Comparison of ENCODE assay signal across 8 mouse cellular contexts in the genomic region with DNA sequence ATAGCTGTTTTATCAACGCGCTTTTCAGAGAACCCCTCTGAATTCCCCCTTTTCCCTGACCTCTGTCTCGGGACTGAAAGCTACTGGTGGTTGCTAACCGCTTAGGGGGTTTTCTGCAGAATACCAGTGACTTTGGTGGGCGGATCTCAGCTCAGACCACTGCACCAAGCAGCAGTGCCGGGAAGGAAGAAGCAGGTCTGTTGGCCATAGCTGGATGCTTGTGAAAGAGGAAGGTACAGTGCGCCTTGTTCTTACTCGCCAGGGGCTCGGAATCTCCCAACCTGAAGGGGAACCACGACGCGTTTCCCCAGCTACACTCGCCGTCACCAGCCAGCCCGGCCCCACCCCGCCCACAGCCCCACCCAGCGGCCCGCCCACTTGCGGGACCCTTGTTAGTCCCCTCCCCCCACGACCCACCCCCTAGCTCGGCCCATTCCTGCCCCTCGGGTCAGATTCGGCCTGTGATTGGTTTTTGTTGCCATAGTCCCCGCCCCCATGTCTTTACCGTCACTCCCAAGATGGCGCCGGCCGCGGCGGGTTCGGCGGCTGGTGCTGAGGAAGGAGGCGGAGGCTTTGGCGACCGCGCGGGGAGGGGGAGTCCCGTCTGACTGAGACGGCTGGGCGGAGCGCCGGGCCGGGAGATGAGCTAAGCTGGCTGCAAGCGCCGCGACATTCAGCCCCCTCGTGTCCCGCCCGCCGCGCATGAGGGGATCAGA. TPM values are rescaled to one million over a fixed set of nuclear protein-coding genes. Genes with fewer than 3 reads are reported as not detected.
DNase-seq lines count a peak whose midpoint lies in the region; ATAC-seq and TF ChIP-seq lines count a peak whose summit lies in the region.

A gene (plus strand): TSS at position 519 of the 716 bp plus-strand sequence.

- peak within 1 kb of the TSS; percentile 63 for H3K4me2 ChIP-seq in forebrain, postnatal 0 days (ENCODE audit: low read depth)
- peak within 1 kb of the TSS; percentile 87 for H3K4me2 ChIP-seq in lung, embryonic 15.5 days

- DNase-seq in MEL (ENCODE audit: low read depth, low spot score) = peak; percentile 99
- DNase-seq in cerebellum, adult 2 months = peak; percentile 98 to 99
- DNase-seq in forebrain, postnatal 0 days = peak; percentile 99
- DNase-seq in heart, postnatal 4 days = peak; percentile 98
- DNase-seq in layer of hippocampus, adult 8-10 months (ENCODE audit: low spot score in 2 of 2) = peak; percentile 98
- DNase-seq in ovary, adult 18-20 months (ENCODE audit: low spot score) = peak; percentile 98
- peak; percentile 99 for DNase-seq in thymus, postnatal 0 days (ENCODE audit: low spot score)

- TF ChIP-seq CTCF in MEL (IDR thresholded peaks at IDR 0.05 in 2 of 3, conservative IDR thresholded peaks at IDR 0.05 in 1 of 3; ENCODE audit: control insufficient read depth in 1 of 3, insufficient read depth in 1 of 3, low read depth in 2 of 3, low read length in 3 of 3, poor library complexity in 1 of 3, severe bottlenecking in 1 of 3) = no peak
- TF ChIP-seq CTCF in cerebellum, adult 2 months (IDR thresholded peaks at IDR 0.05; ENCODE audit: borderline replicate concordance, insufficient read depth, low read depth, low read length) = no peak
- no peak for TF ChIP-seq CTCF in forebrain, postnatal 0 days (IDR thresholded peaks at IDR 0.05; ENCODE audit: low read depth)

- peak within 1 kb of the TSS; percentile 92 to 93 for H3K4me3 ChIP-seq in MEL (ENCODE audit: control insufficient read depth in 1 of 2, insufficient read depth in 1 of 2, low read depth in 2 of 2, low read length in 2 of 2)
- peak within 1 kb of the TSS; percentile 81 for H3K4me3 ChIP-seq in cerebellum, adult 2 months (replicated peaks; ENCODE audit: insufficient read depth, low read depth, low read length)
- peak within 1 kb of the TSS; percentile 85 for H3K4me3 ChIP-seq in forebrain, postnatal 0 days (ENCODE audit: low read depth, low read length)
- H3K4me3 ChIP-seq in lung, embryonic 15.5 days = peak within 1 kb of the TSS; percentile 97

- TF ChIP-seq POLR2A in MEL (IDR thresholded peaks at IDR 0.05; ENCODE audit: control insufficient read depth in 1 of 2, insufficient read depth in 1 of 2, low read depth in 1 of 2, low read length in 2 of 2, poor library complexity in 1 of 2) = peak; percentile 71 to 73
- peak; percentile 52; the same call in 1 of the 2 replicates for TF ChIP-seq POLR2A in cerebellum, adult 2 months (IDR thresholded peaks at IDR 0.05; ENCODE audit: borderline replicate concordance, insufficient read depth, low read length)

- WGBS in cerebellum, adult 2 months = under 1% methylated on average over 49 of the region's 51 CpGs
- 3% methylated on average over 50 of the region's 51 CpGs for WGBS in forebrain, postnatal 0 days
- WGBS in lung, embryonic 15.5 days = under 1% methylated on average over 46 of the region's 51 CpGs

- H3K9ac ChIP-seq in MEL (ENCODE audit: control insufficient read depth, low read depth, low read length, poor library complexity, severe bottlenecking) = peak within 1 kb of the TSS; percentile 93
- peak within 1 kb of the TSS; percentile 87 for H3K9ac ChIP-seq in forebrain, postnatal 0 days
- peak within 1 kb of the TSS; percentile 70 for H3K9ac ChIP-seq in lung, embryonic 15.5 days

- TF ChIP-seq EP300 in MEL (IDR thresholded peaks at IDR 0.05; ENCODE audit: low read depth in 1 of 2, low read length in 2 of 2) = no peak; a peak in 1 of 4 replicates

- TF ChIP-seq RAD21 in MEL (IDR thresholded peaks at IDR 0.05; ENCODE audit: low read depth, low read length) = no peak

- H3K27me3 ChIP-seq in MEL (ENCODE audit: control insufficient read depth in 1 of 2, insufficient read depth in 2 of 2, low read length in 2 of 2) = no peaks in the 10 kb centered on the region
- H3K27me3 ChIP-seq in cerebellum, adult 2 months (ENCODE audit: control insufficient read depth, insufficient read depth, low read length) = no peaks in the 10 kb centered on the region
- no peaks in the 10 kb centered on the region for H3K27me3 ChIP-seq in forebrain, postnatal 0 days (ENCODE audit: insufficient read depth, low read length)
- H3K27me3 ChIP-seq in lung, embryonic 15.5 days = no peaks in the 10 kb centered on the region

- peaks cover 34% of the 10 kb centered on the region for H3K79me2 ChIP-seq in MEL (ENCODE audit: control insufficient read depth, insufficient read depth, low read length, poor library complexity)

- H3K4me1 ChIP-seq in MEL (ENCODE audit: control insufficient read depth in 1 of 2, insufficient read depth in 2 of 2, low read length in 2 of 2) = peaks cover 24 to 43% of the 10 kb centered on the region in 2 experiments
- peaks cover 4% of the 10 kb centered on the region; the same call in 1 of the 2 replicates for H3K4me1 ChIP-seq in cerebellum, adult 2 months (ENCODE audit: control insufficient read depth, insufficient read depth, low read length)
- peaks cover 8% of the 10 kb centered on the region; the same call in 1 of the 2 replicates for H3K4me1 ChIP-seq in forebrain, postnatal 0 days (ENCODE audit: insufficient read depth)
- H3K4me1 ChIP-seq in lung, embryonic 15.5 days = peaks cover 11% of the 10 kb centered on the region

- peak; percentile 97 for ATAC-seq in forebrain, postnatal 0 days
- peak; percentile 97 for ATAC-seq in lung, embryonic 15.5 days (ENCODE audit: borderline replicate concordance, extremely low read depth, low FRiP score, low TSS enrichment)

- H3K27ac ChIP-seq in MEL (ENCODE audit: control insufficient read depth, low read depth, low read length) = peak within 1 kb of the TSS; percentile 91
- peak within 1 kb of the TSS; percentile 79 for H3K27ac ChIP-seq in cerebellum, adult 2 months (ENCODE audit: insufficient read depth, low read length)
- peak within 1 kb of the TSS; percentile 98 for H3K27ac ChIP-seq in forebrain, postnatal 0 days (ENCODE audit: low read depth, low read length)
- peak within 1 kb of the TSS; percentile 88 for H3K27ac ChIP-seq in lung, embryonic 15.5 days

- H3K36me3 ChIP-seq in MEL (ENCODE audit: control insufficient read depth in 1 of 2, insufficient read depth in 2 of 2, low read length in 2 of 2) = peaks cover 0 to 47% of the 10 kb centered on the region in 2 experiments; a peak in 2 of 4 replicates
- H3K36me3 ChIP-seq in forebrain, postnatal 0 days (ENCODE audit: insufficient read depth) = no peaks in the 10 kb centered on the region
- H3K36me3 ChIP-seq in lung, embryonic 15.5 days = no peaks in the 10 kb centered on the region

- H3K9me3 ChIP-seq in MEL (replicated peaks; ENCODE audit: insufficient read depth, low read length) = no peaks in the 10 kb centered on the region
- no peaks in the 10 kb centered on the region for H3K9me3 ChIP-seq in forebrain, postnatal 0 days (ENCODE audit: low read length)
- no peaks in the 10 kb centered on the region for H3K9me3 ChIP-seq in lung, embryonic 15.5 days

TF ChIP-seq in MEL, 35 proteins besides CTCF, POLR2A, EP300 and RAD21 (continues in another document):
- TF ChIP-seq KAT2A (conservative IDR thresholded peaks at IDR 0.05; ENCODE audit: low read depth, low read length) = no peak; the same call in 1 of the 2 replicates
- TF ChIP-seq ZKSCAN1 (IDR thresholded peaks at IDR 0.05; ENCODE audit: low read depth, low read length) = no peak
- no peak; the same call in none of the 2 replicates for TF ChIP-seq ZMIZ1 (IDR thresholded peaks at IDR 0.05; ENCODE audit: low read depth, low read length)
- peak; percentile 76 for TF ChIP-seq HCFC1 (IDR thresholded peaks at IDR 0.05; ENCODE audit: low read depth, low read length)
- no peak for TF ChIP-seq CHD1 (IDR thresholded peaks at IDR 0.05; ENCODE audit: low read depth, low read length)
- no peak for TF ChIP-seq MEF2A (IDR thresholded peaks at IDR 0.05; ENCODE audit: extremely low read depth, insufficient replicate concordance, low read depth, low read length, poor library complexity, severe bottlenecking)
- TF ChIP-seq ZC3H11A (IDR thresholded peaks at IDR 0.05; ENCODE audit: low read depth, low read length) = no peak
- TF ChIP-seq GABPA (IDR thresholded peaks at IDR 0.05; ENCODE audit: low read depth, low read length) = no peak
- TF ChIP-seq MYC (IDR thresholded peaks at IDR 0.05; ENCODE audit: low read depth, low read length) = no peak
- peak; percentile 85 for TF ChIP-seq MXI1 (IDR thresholded peaks at IDR 0.05; ENCODE audit: low read depth, low read length)
- no peak for TF ChIP-seq GATA1 (IDR thresholded peaks at IDR 0.05; ENCODE audit: low read depth, low read length)
- TF ChIP-seq CHD2 (IDR thresholded peaks at IDR 0.05; ENCODE audit: low read length) = no peak
- peak; percentile 72; the same call in 1 of the 2 replicates for TF ChIP-seq MAZ (IDR thresholded peaks at IDR 0.05; ENCODE audit: low read depth, low read length)
- TF ChIP-seq SIN3A (IDR thresholded peaks at IDR 0.05; ENCODE audit: low read length) = peak; percentile 50
- TF ChIP-seq USF1 (IDR thresholded peaks at IDR 0.05; ENCODE audit: low read depth, low read length) = no peak
- TF ChIP-seq E2F4 (IDR thresholded peaks at IDR 0.05; ENCODE audit: borderline replicate concordance, low read depth, low read length) = no peak
- no peak for TF ChIP-seq TAL1 (IDR thresholded peaks at IDR 0.05; ENCODE audit: low read length)
- TF ChIP-seq MAX (IDR thresholded peaks at IDR 0.05; ENCODE audit: low read length) = no peak
- TF ChIP-seq USF2 (IDR thresholded peaks at IDR 0.05; ENCODE audit: borderline replicate concordance in 1 of 2, insufficient read depth in 1 of 2, low read depth in 1 of 2, low read length in 2 of 2) = no peak
- TF ChIP-seq TCF12 (IDR thresholded peaks at IDR 0.05; ENCODE audit: low read depth, low read length) = no peak; the same call in none of the 2 replicates
- peak; percentile 30 for TF ChIP-seq NELFE (IDR thresholded peaks at IDR 0.05; ENCODE audit: low read depth, low read length)
- TF ChIP-seq NRF1 (IDR thresholded peaks at IDR 0.05; ENCODE audit: insufficient read depth, low read depth, low read length, poor library complexity, severe bottlenecking) = no peak; the same call in 1 of the 2 replicates
- TF ChIP-seq SMC3 (IDR thresholded peaks at IDR 0.05; ENCODE audit: low read depth, low read length) = no peak

RNA-seq across cellular contexts. Expression of the gene that starts here (rescaled TPM):
- total RNA-seq in MEL (2012; rRNA removed) = 7.7 and 12.1 TPM in 2 replicates
- 10 to 100 TPM; 24.9 to 74.8 TPM for polyA plus RNA-seq in MEL (2012; ENCODE audit: insufficient read depth in 1 of 2, insufficient read length in 2 of 2, low read depth in 1 of 2, low replicate concordance in 2 of 2, missing spikeins in 1 of 2)
- 34.6 and 34.9 TPM in 2 replicates for polyA plus RNA-seq in cerebellum, adult 2 months (2012; rRNA removed)
- total RNA-seq in forebrain, postnatal 0 days (2014; rRNA removed) = 10.5 and 18.5 TPM in 2 replicates
- 2.8 and 5.2 TPM in 2 replicates for polyA plus RNA-seq in forebrain, postnatal 0 days (2015; fragmentation: Nextera tagmentation; extraction: Ambion mirVana)
- total RNA-seq in heart, postnatal 4 days (2021) = 10 to 100 TPM; 13.8 to 16.9 TPM
- total RNA-seq in layer of hippocampus, adult 8-10 months (2022) = 10 to 100 TPM; 43.4 to 53.1 (median 50.3) TPM
- polyA plus RNA-seq in lung, embryonic 15.5 days (2015; fragmentation: Nextera tagmentation; extraction: Ambion mirVana) = 7.1 and 8.4 TPM in 2 replicates
- 6.6 and 8.9 TPM in 2 replicates for polyA plus RNA-seq in thymus, postnatal 0 days (2015; fragmentation: Nextera tagmentation; extraction: Ambion mirVana)

Comparison
In these comparisons a context has a peak if more than half of its experiments do, and no peak if none do; other contexts are left out.
1. Peak in every context shown above with its lines: DNase-seq, ATAC-seq, H3K4me3 ChIP-seq and H3K27ac ChIP-seq.